Mouse (Mus musculus): ENCODE measurements around the gene Cacna1e. TPM values are rescaled to one million over a fixed set of nuclear protein-coding genes. Genes with fewer than 3 reads are reported as not detected.

The Cacna1e gene
- total and polyA plus RNA-seq, 2 experiments from 2014 or later = 8.0 to 58.2 TPM

- no peak overlapping the region for H3K27ac ChIP-seq
- ATAC-seq (no peak), DNase-seq (ENCODE audit: low spot score) (no peak)
- no peak overlapping the region for H3K4me2 ChIP-seq (ENCODE audit: low read depth, low read length)
- no peak overlapping the region for H3K9ac ChIP-seq (replicated peaks; ENCODE audit: low read length)
- H3K4me3 ChIP-seq (ENCODE audit: low read length) = no peak overlapping the region
- no peaks in the 10 kb centered on the region for H3K4me1 ChIP-seq (ENCODE audit: insufficient read depth, low read length)
- TF ChIP-seq CTCF (IDR thresholded peaks at IDR 0.05; ENCODE audit: low read depth) = no peak
- H3K27me3 ChIP-seq (ENCODE audit: insufficient read depth, low read length) = no peaks in the 10 kb centered on the region
- no peaks in the 10 kb centered on the region for H3K9me3 ChIP-seq (ENCODE audit: low read length)
- H3K36me3 ChIP-seq (ENCODE audit: insufficient read depth, low read length) = peaks cover 4% of the 10 kb centered on the region; the same call in 1 of the 2 replicates
- WGBS = 67% methylated on average over 20 of the region's 20 CpGs
Measured at GRCm38 (mm10) chr1:154416384-154417155, 467.7 kb downstream of the Cacna1e start.

GRCm38 (mm10) chr1:154415826-154416225 is 468.5 kb downstream of the Cacna1e start:
- 85% methylated on average over 10 of the region's 10 CpGs for whole genome bisulfite sequencing
- no peak overlapping the region for H3K9ac ChIP-seq (replicated peaks; ENCODE audit: low read length)

GRCm38 (mm10) chr1:154413138-154413537 is 471.2 kb downstream of the Cacna1e start:
- WGBS = 68% methylated on average over 3 of the region's 3 CpGs
- ATAC-seq = no peak
- no peak overlapping the region for H3K27ac ChIP-seq
- H3K36me3 ChIP-seq (ENCODE audit: insufficient read depth, low read length) = peaks cover 9% of the 10 kb centered on the region; the same call in 1 of the 2 replicates
- H3K4me3 ChIP-seq (ENCODE audit: low read length) = no peak overlapping the region
- TF ChIP-seq CTCF (IDR thresholded peaks at IDR 0.05; ENCODE audit: low read depth) = no peak
- H3K4me2 ChIP-seq (ENCODE audit: low read depth, low read length) = no peak overlapping the region
- H3K4me1 ChIP-seq (ENCODE audit: insufficient read depth, low read length) = no peaks in the 10 kb centered on the region
- no peaks in the 10 kb centered on the region for H3K27me3 ChIP-seq (ENCODE audit: insufficient read depth, low read length)
- no peak for DNase-seq (ENCODE audit: low spot score)
- no peak overlapping the region for H3K9ac ChIP-seq (replicated peaks; ENCODE audit: low read length)
- no peaks in the 10 kb centered on the region for H3K9me3 ChIP-seq (ENCODE audit: low read length)

More at GRCm38 (mm10) chr1:154415826-154416225, 468.5 kb downstream of the Cacna1e start:
- ATAC-seq = no peak
- H3K4me1 ChIP-seq (ENCODE audit: insufficient read depth, low read length) = no peaks in the 10 kb centered on the region
- no peak for DNase-seq (ENCODE audit: low spot score)
- H3K9me3 ChIP-seq (ENCODE audit: low read length) = no peaks in the 10 kb centered on the region
- no peak overlapping the region for H3K4me3 ChIP-seq (ENCODE audit: low read length)
- H3K27ac ChIP-seq = no peak overlapping the region
- TF ChIP-seq CTCF (IDR thresholded peaks at IDR 0.05; ENCODE audit: low read depth) = no peak
- no peaks in the 10 kb centered on the region for H3K27me3 ChIP-seq (ENCODE audit: insufficient read depth, low read length)
- H3K36me3 ChIP-seq (ENCODE audit: insufficient read depth, low read length) = peaks cover 9% of the 10 kb centered on the region; the same call in 1 of the 2 replicates
- no peak overlapping the region for H3K4me2 ChIP-seq (ENCODE audit: low read depth, low read length)

GRCm38 (mm10) chr1:154409051-154409450 is 475.2 kb downstream of the Cacna1e start:
- H3K4me1 ChIP-seq (ENCODE audit: insufficient read depth, low read length) = no peaks in the 10 kb centered on the region
- no peaks in the 10 kb centered on the region for H3K9me3 ChIP-seq (ENCODE audit: low read length)
- peaks cover 13% of the 10 kb centered on the region; the same call in 1 of the 2 replicates for H3K36me3 ChIP-seq (ENCODE audit: insufficient read depth, low read length)
- DNase-seq (ENCODE audit: low spot score) = no peak
- no peak overlapping the region for H3K9ac ChIP-seq (replicated peaks; ENCODE audit: low read length)
- H3K4me2 ChIP-seq (ENCODE audit: low read depth, low read length) = no peak overlapping the region
- H3K4me3 ChIP-seq (ENCODE audit: low read length) = no peak overlapping the region
- no peak for ATAC-seq
- no peak overlapping the region for H3K27ac ChIP-seq
- H3K27me3 ChIP-seq (ENCODE audit: insufficient read depth, low read length) = no peaks in the 10 kb centered on the region
- no peak for TF ChIP-seq CTCF (IDR thresholded peaks at IDR 0.05; ENCODE audit: low read depth)
- WGBS = 81% methylated on average over 2 of the region's 2 CpGs

GRCm38 (mm10) chr1:154391979-154392378 is 492.3 kb downstream of the Cacna1e start:
- no peak for TF ChIP-seq CTCF (IDR thresholded peaks at IDR 0.05; ENCODE audit: low read depth)
- Histone ChIP-seq H3K27me3 (ENCODE audit: insufficient read depth, low read length) (no peaks in the 10 kb centered on the region), H3K36me3 (ENCODE audit: insufficient read depth, low read length) (no peaks in the 10 kb centered on the region), H3K27ac (no peak overlapping the region), H3K9me3 (ENCODE audit: low read length) (no peaks in the 10 kb centered on the region), H3K4me2 (ENCODE audit: low read depth, low read length) (no peak overlapping the region), H3K4me3 (ENCODE audit: low read length) (no peak overlapping the region), H3K4me1 (ENCODE audit: insufficient read depth, low read length) (no peaks in the 10 kb centered on the region), H3K9ac (replicated peaks; ENCODE audit: low read length) (no peak overlapping the region)
- ATAC-seq (no peak), DNase-seq (ENCODE audit: low spot score) (no peak)
- WGBS = 91% methylated on average over 6 of the region's 6 CpGs

Other genes with a start within 250 kb of the Cacna1e start
- 51.4 and 60.5 TPM in 2 replicates for gene Ier5, start 215.1 kb upstream of the Cacna1e start, total RNA-seq (2014; rRNA removed)
- 5.2 and 5.7 TPM in 2 replicates for gene Ier5, start 215.1 kb upstream of the Cacna1e start, polyA plus RNA-seq (2015; fragmentation: Nextera tagmentation; extraction: Ambion mirVana)

Measured in hindbrain, postnatal 0 days (tissue).